Mouse (Mus musculus) kidney, postnatal 25 days (tissue): ENCODE results near the gene Vti1a.

Experiments
- DNase-seq, 2 experiments: peaks; one replicate each; pipeline ENCODE4 v3.0.0; 2021; ENCODE audit warnings: mixed read lengths in 2 of 2

The Vti1a gene

GRCm38 (mm10) chr19:55381343-55381742 is 65.2 kb downstream of the Vti1a start:
- no peak for DNase-seq

- no peak for DNase-seq
Observed at GRCm38 (mm10) chr19:55382745-55383144, 66.7 kb downstream of the Vti1a start.

- DNase-seq = no peak
Observed at GRCm38 (mm10) chr19:55384634-55385033, 68.5 kb downstream of the Vti1a start.

- no peak for DNase-seq
Observed at GRCm38 (mm10) chr19:55389019-55389418, 72.9 kb downstream of the Vti1a start.

GRCm38 (mm10) chr19:55390323-55390722 is 74.2 kb downstream of the Vti1a start:
- no peak for DNase-seq

GRCm38 (mm10) chr19:55401638-55402037 is 85.5 kb downstream of the Vti1a start:
- no peak for DNase-seq

- DNase-seq = no peak
Observed at GRCm38 (mm10) chr19:55408486-55408885, 92.4 kb downstream of the Vti1a start.

- DNase-seq = no peak
Observed at GRCm38 (mm10) chr19:55411415-55411814, 95.3 kb downstream of the Vti1a start.

- DNase-seq = no peak
Observed at GRCm38 (mm10) chr19:55411894-55412293, 95.8 kb downstream of the Vti1a start.

- DNase-seq = peak; percentile 57 to 73
Observed at GRCm38 (mm10) chr19:55414050-55414449, 98.0 kb downstream of the Vti1a start.

GRCm38 (mm10) chr19:55418756-55419155 is 102.7 kb downstream of the Vti1a start:
- no peak for DNase-seq

GRCm38 (mm10) chr19:55419961-55420360 is 103.9 kb downstream of the Vti1a start:
- DNase-seq = no peak

GRCm38 (mm10) chr19:55421816-55422215 is 105.7 kb downstream of the Vti1a start:
- DNase-seq = no peak

GRCm38 (mm10) chr19:55422311-55423064 is 106.4 kb downstream of the Vti1a start:
- no peak for DNase-seq

- DNase-seq = no peak
Observed at GRCm38 (mm10) chr19:55423065-55423716, 107.1 kb downstream of the Vti1a start.

- peak; percentile 76 to 87 for DNase-seq
Observed at GRCm38 (mm10) chr19:55423952-55424351, 107.9 kb downstream of the Vti1a start.

GRCm38 (mm10) chr19:55424507-55424906 is 108.4 kb downstream of the Vti1a start:
- DNase-seq = no peak

- no peak for DNase-seq
Observed at GRCm38 (mm10) chr19:55440306-55440705, 124.2 kb downstream of the Vti1a start.

- DNase-seq = no peak
Observed at GRCm38 (mm10) chr19:55443618-55444017, 127.5 kb downstream of the Vti1a start.

GRCm38 (mm10) chr19:55449084-55449483 is 133.0 kb downstream of the Vti1a start:
- no peak for DNase-seq

GRCm38 (mm10) chr19:55449506-55449905 is 133.4 kb downstream of the Vti1a start:
- no peak for DNase-seq

GRCm38 (mm10) chr19:55456325-55457091 is 140.4 kb downstream of the Vti1a start:
- DNase-seq = no peak

GRCm38 (mm10) chr19:55461963-55462362 is 145.9 kb downstream of the Vti1a start:
- no peak for DNase-seq

GRCm38 (mm10) chr19:55463670-55464069 is 147.6 kb downstream of the Vti1a start:
- peak; percentile 12 to 63 for DNase-seq
